Mouse (Mus musculus) lung, embryonic 15.5 days (tissue): ENCODE results near the gene Dnmt3l. TPM values are rescaled to one million over a fixed set of nuclear protein-coding genes. Genes with fewer than 3 reads are reported as not detected.

Experiments used
- ATAC-seq: fragments of 200-750 bp; cut with Nextera tagmentation; 2 replicates; pipeline ENCODE4 v1.8.0; 2017; ENCODE audit warnings: moderate number of reproducible peaks, borderline replicate concordance; ENCODE audit not compliant: low FRiP score, low TSS enrichment; ENCODE audit errors: extremely low read depth
- H3K27ac ChIP-seq: fragments of 300-500 bp; sonication (generic); 2 replicates; pipeline ENCODE4 v1.5.1; 2015; ENCODE audit warnings: moderate library complexity, mild to moderate bottlenecking, inconsistent platforms
- H3K27me3 ChIP-seq: fragments of 300-500 bp; sonication (generic); 2 replicates; pipeline ENCODE4 v1.6.1; 2015; ENCODE audit warnings: inconsistent platforms
- H3K36me3 ChIP-seq: fragments of 300-500 bp; sonication (generic); 2 replicates; pipeline ENCODE4 v1.6.1; 2015; ENCODE audit warnings: inconsistent platforms
- H3K4me1 ChIP-seq: fragments of 300-500 bp; sonication (generic); 2 replicates; pipeline ENCODE4 v1.6.1; 2015; ENCODE audit warnings: inconsistent platforms
- H3K4me2 ChIP-seq: fragments of 300-500 bp; sonication (generic); 2 replicates; pipeline ENCODE4 v1.6.1; 2015; ENCODE audit warnings: inconsistent platforms, mild to moderate bottlenecking, moderate library complexity
- H3K4me3 ChIP-seq: fragments of 300-500 bp; sonication (generic); 2 replicates; pipeline ENCODE4 v1.5.1; 2015; ENCODE audit warnings: mild to moderate bottlenecking, inconsistent platforms
- H3K9ac ChIP-seq: fragments of 300-500 bp; sonication (generic); 2 replicates; pipeline ENCODE4 v1.6.1; 2015; ENCODE audit warnings: inconsistent platforms
- H3K9me3 ChIP-seq: fragments of 300-500 bp; sonication (generic); 2 replicates; pipeline ENCODE4 v1.6.1; 2016; ENCODE audit warnings: inconsistent platforms
- WGBS: fragments of 180-500 bp; shearing (Covaris S2); methylation state at CpG from one replicate; pipeline ENCODE4 v1.1.7; 2015; 5-methylcytosine and 5-hydroxymethylcytosine counted together
- polyA plus RNA-seq: library from polyadenylated mRNA; unstranded; fragments of >200 nt; fragmentation: Nextera tagmentation; extraction: Ambion mirVana; gene quantifications from 2 replicates; pipeline ENCODE4 v1.2.1, GENCODE M21; 2015

Gene Dnmt3l
- polyA plus RNA-seq, 1 experiment from 2014 or later, result 1.9 TPM

- peak overlapping the region; percentile 66 for H3K4me3 ChIP-seq
- no peak for ATAC-seq
- peak overlapping the region; percentile 96 for H3K4me2 ChIP-seq
- H3K9ac ChIP-seq, result peak overlapping the region; percentile 56; the same call in 1 of the 2 replicates
- peaks cover 11% of the 10 kb centered on the region; the same call in 1 of the 2 replicates for H3K4me1 ChIP-seq
- no peak overlapping the region for H3K27ac ChIP-seq
- no peaks in the 10 kb centered on the region for H3K9me3 ChIP-seq
- peaks cover 8% of the 10 kb centered on the region; the same call in 1 of the 2 replicates for H3K27me3 ChIP-seq
- H3K36me3 ChIP-seq, result no peaks in the 10 kb centered on the region
- WGBS, result 14% methylated on average over 11 of the region's 11 CpGs
Observed at GRCm38 (mm10) chr10:78068541-78068940, 26.8 kb downstream of the Dnmt3l start.

- peak within 1 kb of the TSS; percentile 56 for H3K9ac ChIP-seq
- WGBS, result under 1% methylated on average over 66 of the region's 66 CpGs
- ATAC-seq, result peak; percentile 92
- peak within 1 kb of the TSS; percentile 96 for H3K4me2 ChIP-seq
- H3K9me3 ChIP-seq, result no peaks in the 10 kb centered on the region
- H3K27ac ChIP-seq, result peak within 1 kb of the TSS; percentile 35; the same call in 1 of the 2 replicates
- H3K4me3 ChIP-seq, result peak within 1 kb of the TSS; percentile 66
- H3K36me3 ChIP-seq, result no peaks in the 10 kb centered on the region
- H3K4me1 ChIP-seq, result peaks cover 11% of the 10 kb centered on the region; the same call in 1 of the 2 replicates
- H3K27me3 ChIP-seq, result peaks cover 8% of the 10 kb centered on the region; the same call in 1 of the 2 replicates
Observed at GRCm38 (mm10) chr10:78069101-78070011, 27.6 kb downstream of the Dnmt3l start, which contains the start of gene Icosl. Icosl (plus strand) TSS chr10:78069302.

DNA sequence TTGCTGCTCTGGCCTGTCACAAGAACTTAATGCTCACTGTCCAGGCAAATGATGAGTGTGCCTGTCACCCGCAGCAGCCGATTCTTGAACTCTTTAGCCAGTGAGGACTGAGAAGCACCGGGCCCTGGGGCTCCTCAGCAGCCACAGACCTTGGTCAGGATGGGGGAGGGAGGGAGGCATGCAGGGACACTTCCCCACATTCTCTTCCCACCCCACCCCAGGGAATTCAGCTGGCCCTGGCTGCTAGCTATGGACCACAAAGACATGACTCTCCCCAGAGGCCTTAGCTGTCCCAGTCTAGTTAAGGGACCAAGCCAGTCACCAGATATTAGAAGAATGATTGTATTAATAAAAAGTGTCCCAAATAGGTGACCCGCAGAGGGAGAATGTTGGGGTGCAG is 32.4 kb downstream of the Dnmt3l start:
- no peaks in the 10 kb centered on the region for H3K9me3 ChIP-seq
- no peak overlapping the region for H3K4me3 ChIP-seq
- no peaks in the 10 kb centered on the region for H3K36me3 ChIP-seq
- H3K27me3 ChIP-seq, result 0 out of 2 replicates have a peak, but pooled peaks cover 3% of the 10 kb centered on the region
- 59% methylated on average over 4 of the region's 4 CpGs for WGBS
- no peak overlapping the region for H3K9ac ChIP-seq
- ATAC-seq, result no peak
- peaks cover 6% of the 10 kb centered on the region; the same call in 1 of the 2 replicates for H3K4me1 ChIP-seq
- no peak overlapping the region for H3K27ac ChIP-seq
- H3K4me2 ChIP-seq, result no peak overlapping the region

DNA sequence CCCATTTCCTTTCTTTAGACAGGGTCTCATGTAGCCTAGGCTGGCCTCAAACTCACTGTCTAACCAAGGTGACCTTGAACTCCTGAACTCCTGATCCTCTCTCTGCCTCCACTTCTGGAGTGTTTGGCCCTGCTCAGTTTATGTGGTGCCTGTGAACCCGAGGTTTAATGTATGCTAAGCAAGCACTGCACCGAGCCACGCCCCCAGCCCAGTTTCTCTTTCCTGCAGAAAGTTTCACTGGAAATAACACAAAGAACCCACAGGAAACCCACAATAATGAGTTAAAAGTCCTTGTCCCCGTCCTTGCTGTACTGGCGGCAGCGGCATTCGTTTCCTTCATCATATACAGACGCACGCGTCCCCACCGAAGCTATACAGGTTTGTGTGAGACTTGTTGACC is 33.2 kb downstream of the Dnmt3l start:
- H3K9ac ChIP-seq, result no peak overlapping the region
- H3K4me1 ChIP-seq, result peaks cover 2% of the 10 kb centered on the region; the same call in 1 of the 2 replicates
- H3K27ac ChIP-seq, result no peak overlapping the region
- 79% methylated on average over 11 of the region's 11 CpGs for WGBS
- no peak overlapping the region for H3K4me2 ChIP-seq
- H3K27me3 ChIP-seq, result no peaks in the 10 kb centered on the region
- ATAC-seq, result no peak
- no peak overlapping the region for H3K4me3 ChIP-seq
- H3K36me3 ChIP-seq, result no peaks in the 10 kb centered on the region
- H3K9me3 ChIP-seq, result no peaks in the 10 kb centered on the region

GRCm38 (mm10) chr10:78077862-78078261 is 36.1 kb downstream of the Dnmt3l start:
- no peak for ATAC-seq
- Histone ChIP-seq H3K4me2 (no peak overlapping the region), H3K4me1 (no peaks in the 10 kb centered on the region), H3K9ac (no peak overlapping the region), H3K4me3 (no peak overlapping the region), H3K36me3 (no peaks in the 10 kb centered on the region), H3K27ac (no peak overlapping the region), H3K9me3 (no peaks in the 10 kb centered on the region), H3K27me3 (no peaks in the 10 kb centered on the region)
- 74% methylated on average over 9 of the region's 9 CpGs for WGBS

DNA sequence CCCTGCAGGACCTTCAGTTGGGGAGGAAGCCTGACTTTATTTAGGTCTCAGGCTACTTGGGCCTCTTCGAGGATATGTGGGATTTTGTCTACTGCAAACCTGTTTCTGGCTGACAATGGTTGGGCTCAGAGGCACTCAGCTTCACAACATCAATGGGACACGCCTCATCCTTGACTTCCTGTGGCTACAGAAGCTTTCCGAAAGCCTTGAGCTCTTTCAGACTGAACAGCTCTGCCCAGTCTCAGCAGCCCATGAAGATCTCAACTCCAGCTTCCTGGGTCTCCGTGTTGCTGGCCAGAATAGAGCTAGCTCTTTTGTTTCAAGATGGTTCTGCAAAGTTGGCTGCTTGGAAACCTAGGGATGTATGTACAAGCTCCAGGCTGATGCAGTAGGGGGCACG is 36.5 kb downstream of the Dnmt3l start:
- no peaks in the 10 kb centered on the region for H3K9me3 ChIP-seq
- H3K4me2 ChIP-seq, result no peak overlapping the region
- no peaks in the 10 kb centered on the region for H3K36me3 ChIP-seq
- H3K27ac ChIP-seq, result no peak overlapping the region
- no peak overlapping the region for H3K4me3 ChIP-seq
- no peaks in the 10 kb centered on the region for H3K27me3 ChIP-seq
- no peak for ATAC-seq
- no peak overlapping the region for H3K9ac ChIP-seq
- WGBS, result 68% methylated on average over 5 of the region's 5 CpGs
- no peaks in the 10 kb centered on the region for H3K4me1 ChIP-seq

- Histone ChIP-seq H3K27ac (no peak overlapping the region), H3K4me1 (no peaks in the 10 kb centered on the region), H3K36me3 (no peaks in the 10 kb centered on the region), H3K27me3 (no peaks in the 10 kb centered on the region), H3K4me2 (no peak overlapping the region), H3K4me3 (no peak overlapping the region), H3K9me3 (no peaks in the 10 kb centered on the region), H3K9ac (no peak overlapping the region)
- ATAC-seq, result no peak
- 77% methylated on average over 4 of the region's 4 CpGs for WGBS
Observed at GRCm38 (mm10) chr10:78079955-78080591, 38.3 kb downstream of the Dnmt3l start.

DNA sequence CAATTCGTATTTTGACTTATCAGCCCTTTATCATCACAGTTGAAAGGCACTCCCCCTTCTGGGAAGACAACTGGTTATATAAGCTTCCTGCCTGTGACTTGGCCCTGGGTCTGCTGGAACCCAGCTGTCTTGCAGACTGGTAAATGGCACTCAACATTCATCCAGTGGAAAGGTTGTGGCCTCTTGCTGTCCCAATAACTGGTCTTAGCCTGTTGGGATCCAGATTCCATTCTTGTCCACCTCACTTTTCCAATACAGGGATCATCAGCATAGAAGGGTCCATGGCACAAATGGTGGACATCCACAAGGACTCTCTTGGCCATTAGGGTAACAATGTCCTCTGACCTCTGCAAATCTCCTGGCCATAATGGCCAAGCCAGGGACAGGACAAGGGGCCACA is 42.3 kb downstream of the Dnmt3l start:
- Histone ChIP-seq H3K4me3 (no peak overlapping the region), H3K4me2 (no peak overlapping the region), H3K9me3 (no peaks in the 10 kb centered on the region), H3K9ac (no peak overlapping the region), H3K36me3 (no peaks in the 10 kb centered on the region), H3K27ac (no peak overlapping the region), H3K4me1 (no peaks in the 10 kb centered on the region), H3K27me3 (no peaks in the 10 kb centered on the region)
- ATAC-seq, result no peak
- 35% methylated on average over 1 of the region's 1 CpGs for WGBS

- Histone ChIP-seq H3K4me3 (no peak overlapping the region), H3K9ac (no peak overlapping the region), H3K36me3 (no peaks in the 10 kb centered on the region), H3K27ac (no peak overlapping the region), H3K27me3 (no peaks in the 10 kb centered on the region), H3K4me1 (no peaks in the 10 kb centered on the region), H3K4me2 (no peak overlapping the region), H3K9me3 (no peaks in the 10 kb centered on the region)
- WGBS, result 84% methylated on average over 6 of the region's 6 CpGs
- ATAC-seq, result no peak
Observed at GRCm38 (mm10) chr10:78085711-78086110, 44.0 kb downstream of the Dnmt3l start.

DNA sequence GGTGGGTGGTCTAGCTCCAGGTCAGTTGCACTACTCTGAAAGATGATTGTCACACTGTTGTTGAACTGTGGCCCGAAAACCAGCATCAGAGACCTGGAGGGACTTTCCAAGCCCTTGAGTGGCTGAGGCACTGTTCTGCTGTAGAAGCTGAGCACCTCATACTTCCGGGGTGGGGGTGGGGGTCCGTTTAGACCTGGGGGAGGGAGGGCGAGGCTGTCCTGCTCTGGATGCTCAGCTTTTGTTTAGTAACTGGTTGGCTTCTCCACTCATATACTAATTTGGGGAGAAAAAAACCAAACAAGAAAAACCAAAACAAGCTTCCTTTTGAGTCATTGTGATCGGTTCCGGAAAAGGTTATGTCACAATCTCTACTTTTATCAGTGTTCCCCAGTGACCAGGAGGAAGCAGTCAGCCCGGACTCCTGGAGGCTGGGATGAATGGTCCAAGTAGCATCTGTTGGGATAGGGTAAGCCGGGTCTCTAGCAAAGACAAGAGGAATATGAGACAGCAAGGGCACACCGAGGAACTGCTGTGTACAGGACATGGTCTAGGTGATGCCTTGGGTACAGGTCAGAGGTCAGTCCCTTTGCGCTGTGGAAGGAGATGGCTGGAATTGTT is 44.8 kb downstream of the Dnmt3l start:
- no peak for ATAC-seq
- H3K27me3 ChIP-seq, result no peaks in the 10 kb centered on the region
- H3K4me3 ChIP-seq, result no peak overlapping the region
- H3K36me3 ChIP-seq, result no peaks in the 10 kb centered on the region
- no peak overlapping the region for H3K9ac ChIP-seq
- no peaks in the 10 kb centered on the region for H3K9me3 ChIP-seq
- WGBS, result 75% methylated on average over 10 of the region's 10 CpGs
- no peaks in the 10 kb centered on the region for H3K4me1 ChIP-seq
- no peak overlapping the region for H3K4me2 ChIP-seq
- no peak overlapping the region for H3K27ac ChIP-seq

GRCm38 (mm10) chr10:78087101-78087511 is 45.4 kb downstream of the Dnmt3l start:
- H3K9ac ChIP-seq, result no peak overlapping the region
- no peaks in the 10 kb centered on the region for H3K9me3 ChIP-seq
- no peak for ATAC-seq
- H3K4me1 ChIP-seq, result no peaks in the 10 kb centered on the region
- H3K4me3 ChIP-seq, result no peak overlapping the region
- H3K27me3 ChIP-seq, result no peaks in the 10 kb centered on the region
- WGBS, result 78% methylated on average over 6 of the region's 6 CpGs
- no peaks in the 10 kb centered on the region for H3K36me3 ChIP-seq
- no peak overlapping the region for H3K27ac ChIP-seq
- no peak overlapping the region for H3K4me2 ChIP-seq
